Mouse (Mus musculus) lung, postnatal 0 days (tissue): ENCODE data around the gene Map2k1.

Experiments used
- CTCF ChIP-seq: IDR thresholded peaks from 2 replicates; pipeline ENCODE4 v1.5.1; 2016; ENCODE audit warnings: antibody characterized with exemption, mild to moderate bottlenecking
- EP300 ChIP-seq: IDR thresholded peaks from 2 replicates; pipeline ENCODE4 v1.6.1; 2016; ENCODE audit warnings: antibody characterized with exemption, mild to moderate bottlenecking, control low read depth

DNA sequence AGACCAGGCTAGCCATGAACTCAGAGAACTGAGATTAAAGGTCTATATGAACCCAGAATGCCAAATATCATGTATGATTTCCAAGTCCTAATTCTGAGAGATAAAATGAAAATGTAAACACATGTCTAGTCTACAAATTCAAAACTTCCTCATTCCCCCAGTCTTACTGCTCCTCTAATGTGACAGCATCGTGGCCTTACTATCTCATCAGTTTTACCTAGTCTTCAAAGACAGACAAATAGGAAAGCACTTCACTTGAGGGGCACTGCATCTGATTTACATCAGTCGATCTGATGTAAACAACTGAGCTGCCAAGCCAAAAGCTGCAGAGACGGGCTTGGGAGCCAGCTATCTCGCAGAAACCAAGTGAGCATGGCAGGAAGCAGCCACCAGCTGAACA lies 37.3 kb downstream of the Map2k1 start:
- TF ChIP-seq CTCF: no peak
- TF ChIP-seq EP300: no peak
